ENCODE assay signal across 28 mouse cellular contexts in the genomic region with DNA sequence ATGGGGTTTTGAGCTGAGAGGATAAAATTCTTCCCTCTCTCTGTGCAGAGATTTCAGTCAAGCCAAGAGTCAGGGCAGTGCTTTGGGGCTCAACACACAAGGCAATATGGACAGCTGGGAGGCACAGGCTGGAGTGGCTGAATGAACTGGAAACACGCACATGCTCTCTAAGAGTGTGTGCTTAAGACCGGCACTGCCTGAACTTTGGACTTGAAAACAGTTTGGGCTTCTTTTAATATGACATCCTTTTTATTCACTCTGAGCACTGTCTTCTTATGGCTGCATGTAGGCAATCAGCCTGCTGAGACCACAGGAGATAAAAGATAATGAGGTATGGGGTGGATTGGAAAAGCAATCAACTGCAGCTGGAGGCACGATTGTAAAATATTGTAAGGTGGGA.
DNase-seq lines count a peak whose midpoint lies in the region; ATAC-seq and TF ChIP-seq lines count a peak whose summit lies in the region.
"Had no signal": no experiment of that assay in that cellular context is flagged by ENCODE, and none has a peak within 500 bp of the region (broad histone marks: within the 10 kb centered on the region; RNA-seq: fewer than 3 reads in every experiment).

No protein-coding gene starts in this region.

- H3K9me3 ChIP-seq in intestine, embryonic 15.5 days = no peaks in the 10 kb centered on the region
- H3K9me3 ChIP-seq in intestine, postnatal 0 days (ENCODE audit: control insufficient read depth) = no peaks in the 10 kb centered on the region
- no peaks in the 10 kb centered on the region for H3K9me3 ChIP-seq in intestine, embryonic 16.5 days (ENCODE audit: control insufficient read depth, low read length)
- no peaks in the 10 kb centered on the region for H3K9me3 ChIP-seq in limb, embryonic 10.5 days (replicated peaks)
- no peaks in the 10 kb centered on the region for H3K9me3 ChIP-seq in neural tube, embryonic 14.5 days (ENCODE audit: control insufficient read depth, low read length)
- H3K9me3 ChIP-seq: embryonic facial prominence, embryonic 10.5 days; embryonic facial prominence, embryonic 13.5 days; forebrain, embryonic 12.5 days; forebrain, embryonic 15.5 days; heart, embryonic 12.5 days; heart, embryonic 15.5 days; hindbrain, embryonic 10.5 days had no signal

- no peaks in the 10 kb centered on the region for H3K27me3 ChIP-seq in intestine, embryonic 15.5 days (replicated peaks)
- no peaks in the 10 kb centered on the region for H3K27me3 ChIP-seq in intestine, postnatal 0 days (replicated peaks; ENCODE audit: control insufficient read depth, insufficient read depth, low read length)
- no peaks in the 10 kb centered on the region for H3K27me3 ChIP-seq in intestine, embryonic 16.5 days (replicated peaks; ENCODE audit: control insufficient read depth, insufficient read depth, low read length)
- no peaks in the 10 kb centered on the region for H3K27me3 ChIP-seq in limb, embryonic 10.5 days (ENCODE audit: low read depth, poor library complexity, severe bottlenecking)
- H3K27me3 ChIP-seq in neural tube, embryonic 14.5 days (ENCODE audit: control insufficient read depth, insufficient read depth, low read length) = no peaks in the 10 kb centered on the region
- H3K27me3 ChIP-seq: embryonic facial prominence, embryonic 13.5 days; forebrain, embryonic 12.5 days; forebrain, embryonic 15.5 days; heart, embryonic 12.5 days; heart, embryonic 15.5 days had no signal

- no peak overlapping the region for H3K9ac ChIP-seq in intestine, embryonic 15.5 days
- H3K9ac ChIP-seq in intestine, postnatal 0 days (ENCODE audit: low read depth, low read length) = no peak overlapping the region
- no peak overlapping the region for H3K9ac ChIP-seq in intestine, embryonic 16.5 days (ENCODE audit: low read depth, low read length)
- H3K9ac ChIP-seq in neural tube, embryonic 14.5 days (replicated peaks; ENCODE audit: low read depth, low read length) = no peak overlapping the region
- H3K9ac ChIP-seq: embryonic facial prominence, embryonic 13.5 days; forebrain, embryonic 12.5 days; forebrain, embryonic 15.5 days; heart, embryonic 12.5 days; heart, embryonic 15.5 days; hindbrain, embryonic 14.5 days had no signal

- peak; percentile 77; the same call in 1 of the 2 replicates for ATAC-seq in intestine, embryonic 15.5 days
- ATAC-seq in intestine, postnatal 0 days = no peak
- ATAC-seq in intestine, embryonic 16.5 days = peak; percentile 28; the same call in 1 of the 2 replicates
- peak; percentile 34; the same call in 1 of the 2 replicates for ATAC-seq in neural tube, embryonic 14.5 days (ENCODE audit: low read depth)
- ATAC-seq: CD4-positive, CD25-positive, alpha-beta regulatory T cell, adult 4 months; forebrain, embryonic 15.5 days had no signal

- H3K27ac ChIP-seq in intestine, embryonic 15.5 days = no peak overlapping the region
- no peak overlapping the region for H3K27ac ChIP-seq in intestine, postnatal 0 days (ENCODE audit: low read depth, low read length)
- H3K27ac ChIP-seq in intestine, embryonic 16.5 days (ENCODE audit: low read length) = no peak overlapping the region
- no peak overlapping the region for H3K27ac ChIP-seq in limb, embryonic 10.5 days
- H3K27ac ChIP-seq in neural tube, embryonic 14.5 days (ENCODE audit: low read depth, low read length) = no peak overlapping the region
- H3K27ac ChIP-seq: embryonic facial prominence, embryonic 10.5 days; embryonic facial prominence, embryonic 13.5 days; forebrain, embryonic 12.5 days; forebrain, embryonic 15.5 days; heart, embryonic 15.5 days; hindbrain, embryonic 10.5 days; hindbrain, embryonic 14.5 days had no signal

- no peak for TF ChIP-seq CTCF in intestine, postnatal 0 days (IDR thresholded peaks at IDR 0.05; ENCODE audit: low read depth)

- H3K4me2 ChIP-seq in intestine, embryonic 15.5 days (replicated peaks) = no peak overlapping the region
- no peak overlapping the region for H3K4me2 ChIP-seq in intestine, postnatal 0 days (replicated peaks; ENCODE audit: low read depth)
- no peak overlapping the region for H3K4me2 ChIP-seq in intestine, embryonic 16.5 days (ENCODE audit: low read depth, low read length)
- H3K4me2 ChIP-seq in neural tube, embryonic 14.5 days (ENCODE audit: low read depth, low read length) = no peak overlapping the region
- H3K4me2 ChIP-seq: embryonic facial prominence, embryonic 13.5 days; forebrain, embryonic 12.5 days; forebrain, embryonic 15.5 days; heart, embryonic 12.5 days; heart, embryonic 15.5 days; hindbrain, embryonic 14.5 days had no signal

- no peak overlapping the region for H3K4me3 ChIP-seq in intestine, embryonic 15.5 days (replicated peaks)
- no peak overlapping the region for H3K4me3 ChIP-seq in intestine, postnatal 0 days (ENCODE audit: low read depth, low read length)
- no peak overlapping the region for H3K4me3 ChIP-seq in intestine, embryonic 16.5 days (ENCODE audit: low read length)
- no peak overlapping the region for H3K4me3 ChIP-seq in limb, embryonic 10.5 days
- no peak overlapping the region for H3K4me3 ChIP-seq in neural tube, embryonic 14.5 days (ENCODE audit: low read depth, low read length)
- H3K4me3 ChIP-seq: embryonic facial prominence, embryonic 10.5 days; embryonic facial prominence, embryonic 13.5 days; erythroblast, embryonic 14.5 days; forebrain, embryonic 12.5 days; forebrain, embryonic 15.5 days; heart, embryonic 12.5 days; heart, embryonic 15.5 days; hindbrain, embryonic 10.5 days had no signal

- H3K4me1 ChIP-seq in intestine, embryonic 15.5 days (replicated peaks) = no peaks in the 10 kb centered on the region
- no peaks in the 10 kb centered on the region for H3K4me1 ChIP-seq in intestine, postnatal 0 days (replicated peaks; ENCODE audit: control insufficient read depth, insufficient read depth, low read length)
- H3K4me1 ChIP-seq in intestine, embryonic 16.5 days (ENCODE audit: control insufficient read depth, insufficient read depth, low read length) = no peaks in the 10 kb centered on the region
- 0 out of 2 replicates have a peak, but pooled peaks cover 3% of the 10 kb centered on the region for H3K4me1 ChIP-seq in limb, embryonic 10.5 days
- H3K4me1 ChIP-seq in neural tube, embryonic 14.5 days (ENCODE audit: control insufficient read depth, insufficient read depth, low read length) = no peaks in the 10 kb centered on the region
- H3K4me1 ChIP-seq: embryonic facial prominence, embryonic 10.5 days; embryonic facial prominence, embryonic 13.5 days; forebrain, embryonic 12.5 days; forebrain, embryonic 15.5 days; heart, embryonic 12.5 days; heart, embryonic 15.5 days; hindbrain, embryonic 10.5 days had no signal

- DNase-seq in limb, embryonic 10.5 days (ENCODE audit: low spot score) = peak; percentile 12
- no peak for DNase-seq in frontal cortex, postnatal 14 days (ENCODE audit: low spot score in 2 of 2)
- no peak for DNase-seq in lung, postnatal 14 days
- DNase-seq: adrenal gland, adult 2 months; adrenal gland, postnatal 25 days; cerebellum, adult 11-12 months; cerebellum, adult 8-10 months; cerebellum, postnatal 10 days; cerebellum, postnatal 36 days; embryo, embryonic 11 days; gastrocnemius, postnatal 10 days; gastrocnemius, postnatal 36 days; heart, postnatal 10 days; heart, postnatal 36 days had no signal

- H3K36me3 ChIP-seq in intestine, embryonic 15.5 days = no peaks in the 10 kb centered on the region
- no peaks in the 10 kb centered on the region for H3K36me3 ChIP-seq in intestine, postnatal 0 days (ENCODE audit: control insufficient read depth, insufficient read depth)
- no peaks in the 10 kb centered on the region for H3K36me3 ChIP-seq in intestine, embryonic 16.5 days (ENCODE audit: control insufficient read depth, insufficient read depth, low read length)
- H3K36me3 ChIP-seq in limb, embryonic 10.5 days = no peaks in the 10 kb centered on the region
- H3K36me3 ChIP-seq in neural tube, embryonic 14.5 days (ENCODE audit: control insufficient read depth, insufficient read depth, low read length) = no peaks in the 10 kb centered on the region
- H3K36me3 ChIP-seq: embryonic facial prominence, embryonic 10.5 days; embryonic facial prominence, embryonic 13.5 days; forebrain, embryonic 12.5 days; forebrain, embryonic 15.5 days; heart, embryonic 12.5 days; heart, embryonic 15.5 days; hindbrain, embryonic 10.5 days had no signal

- 62% methylated on average over 3 of the region's 3 CpGs for WGBS in intestine, embryonic 15.5 days
- WGBS in intestine, postnatal 0 days = 37% methylated on average over 3 of the region's 3 CpGs
- WGBS in intestine, embryonic 16.5 days = 58% methylated on average over 3 of the region's 3 CpGs
- WGBS in limb, embryonic 10.5 days = 84% methylated on average over 3 of the region's 3 CpGs
- WGBS in neural tube, embryonic 14.5 days = 69% methylated on average over 3 of the region's 3 CpGs
